Mouse (Mus musculus) E14TG2a.4 (cell line): ENCODE results near the gene Slc38a10.

ENCODE experiments used
- CTCF ChIP-seq: conservative IDR thresholded peaks from 2 replicates; pipeline ENCODE4 v1.5.1; 2014; ENCODE audit warnings: low read length
- NANOG ChIP-seq: IDR thresholded peaks from 2 replicates; pipeline ENCODE4 v1.6.1; 2014; ENCODE audit warnings: borderline replicate concordance, low read length, mixed read lengths
- POU5F1 ChIP-seq: IDR thresholded peaks from 2 replicates; pipeline ENCODE4 v1.6.1; 2014; ENCODE audit warnings: low read length, borderline replicate concordance

GRCm38 (mm10) chr11:120160478-120160877 is 9.3 kb upstream of the Slc38a10 start:
- TF ChIP-seq CTCF (peak; percentile 48), POU5F1 (no peak), NANOG (no peak)
